Mouse (Mus musculus) left cerebral cortex, adult 11 months (tissue): Measurements from ENCODE around the gene Dusp14.

Experiments
- DNase-seq: peaks from one replicate; pipeline ENCODE4 v3.0.0; 2022; ENCODE audit warnings: low spot score

Gene Dusp14

GRCm38 (mm10) chr11:84016147-84016809, 52.8 kb downstream of the Dusp14 start:
- DNase-seq, result no peak

- no peak for DNase-seq
Observed at GRCm38 (mm10) chr11:84013105-84013504, 56.0 kb downstream of the Dusp14 start.

DNA sequence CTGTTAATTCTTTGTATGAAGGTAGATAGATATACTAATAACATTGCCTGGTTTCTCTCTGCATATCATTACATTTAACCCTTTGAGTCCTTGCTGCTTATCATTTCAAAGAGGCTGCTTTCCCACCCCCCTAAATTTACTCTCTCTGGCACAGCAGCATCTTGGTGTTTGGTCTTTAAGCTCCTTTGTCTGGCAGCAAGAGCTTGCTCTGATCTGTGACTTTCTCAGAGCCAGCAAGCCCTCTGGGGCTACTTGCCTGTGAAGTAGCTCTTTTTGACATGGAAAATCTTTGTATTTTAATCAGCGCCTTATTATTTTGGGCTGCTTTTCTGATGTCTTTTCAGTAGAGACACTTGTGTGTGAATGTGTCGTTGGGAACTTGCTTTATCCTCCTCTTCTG, 57.5 kb downstream of the Dusp14 start:
- no peak for DNase-seq

DNA sequence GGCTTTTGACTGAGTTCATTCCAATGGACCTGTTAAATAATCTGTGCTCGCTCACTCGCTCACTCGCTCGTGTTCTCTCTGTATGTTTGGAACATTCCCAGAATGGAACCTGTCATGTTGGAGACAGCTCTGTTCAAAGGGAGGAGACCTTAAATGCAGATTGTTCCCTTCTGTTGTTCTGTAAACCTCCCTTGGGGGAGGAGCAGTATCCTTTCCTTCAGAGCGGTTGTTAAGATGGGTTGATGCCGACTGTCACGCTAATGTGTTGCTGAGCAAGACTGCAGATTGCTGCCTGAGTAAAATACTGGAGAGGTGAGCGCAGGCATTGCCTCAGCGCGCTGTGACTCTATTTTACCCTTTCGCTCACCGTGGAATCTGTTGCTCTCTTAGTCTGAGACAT, 58.0 kb downstream of the Dusp14 start:
- no peak for DNase-seq

- no peak for DNase-seq
Observed at GRCm38 (mm10) chr11:84010411-84010810, 58.6 kb downstream of the Dusp14 start.

DNA sequence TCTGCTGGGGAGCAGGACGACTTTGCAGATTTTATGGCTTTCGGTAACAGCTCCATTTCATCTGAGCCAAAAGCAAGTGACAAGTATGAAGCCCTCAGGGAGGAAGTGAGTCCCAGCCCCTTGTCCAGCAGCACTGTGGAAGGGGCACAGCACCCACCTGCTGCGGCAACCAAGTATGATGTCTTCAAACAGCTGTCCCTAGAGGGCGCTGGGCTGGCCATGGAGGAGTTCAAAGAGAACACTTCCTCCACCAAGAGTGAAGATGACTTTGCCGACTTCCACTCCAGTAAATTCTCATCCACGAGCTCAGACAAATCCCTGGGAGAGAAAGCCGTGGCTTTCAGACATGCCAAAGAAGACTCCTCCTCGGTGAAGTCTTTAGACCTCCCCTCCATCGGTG, 60.1 kb downstream of the Dusp14 start:
- no peak for DNase-seq

GRCm38 (mm10) chr11:84003986-84004385, 65.1 kb downstream of the Dusp14 start:
- peak; percentile 30 for DNase-seq

DNA sequence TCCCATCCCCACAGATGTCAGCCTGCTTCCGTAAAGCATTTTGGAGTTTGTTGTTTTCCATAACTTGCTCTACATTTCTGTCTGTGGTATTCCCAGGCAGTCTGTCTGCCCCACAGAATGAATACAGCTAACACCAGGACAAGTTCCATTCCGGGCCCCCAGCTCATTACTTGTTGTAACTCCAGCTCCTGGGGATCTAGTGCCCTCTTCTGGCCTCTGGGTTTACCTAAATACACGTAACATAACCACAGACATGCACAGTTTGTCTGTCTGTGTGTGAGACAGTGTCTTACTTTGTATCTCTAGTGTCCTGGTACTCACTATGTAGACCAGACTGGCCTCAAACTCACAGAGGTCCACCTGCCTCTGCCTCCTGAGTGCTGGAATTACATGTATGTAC, 67.8 kb downstream of the Dusp14 start:
- DNase-seq, result no peak

DNA sequence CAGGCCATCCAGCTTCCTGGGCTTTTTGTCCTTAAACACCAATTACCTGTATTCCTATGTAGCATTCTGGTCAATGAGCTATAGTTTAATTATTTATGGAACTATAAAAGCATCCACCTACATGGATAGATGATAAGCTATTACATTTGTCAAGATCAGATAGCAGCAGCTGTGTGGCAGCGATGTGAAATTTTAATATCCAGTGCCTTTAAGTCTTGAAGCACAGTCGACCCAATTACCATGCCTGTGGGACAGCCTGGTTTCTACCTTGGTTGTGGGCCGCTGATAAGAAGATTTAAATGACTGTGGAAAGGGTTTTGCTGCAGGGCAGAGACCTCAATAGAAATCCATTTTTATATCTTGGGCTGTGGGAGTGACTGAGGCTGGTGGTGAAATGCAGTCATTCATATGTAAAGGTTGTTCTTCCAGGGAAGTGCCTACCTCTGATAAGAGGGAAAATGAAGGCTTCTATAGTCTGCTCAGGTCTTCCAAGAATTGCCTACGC, 69.6 kb downstream of the Dusp14 start:
- DNase-seq, result no peak

GRCm38 (mm10) chr11:83998993-83999392, 70.1 kb downstream of the Dusp14 start:
- DNase-seq, result no peak
